In genomic region chr3:89421002-89421774, GRCm38 (mm10) we compare ENCODE assay signal across 8 mouse cellular contexts. TPM values are rescaled to one million over a fixed set of nuclear protein-coding genes. Genes with fewer than 3 reads are reported as not detected.
DNase-seq lines count a peak whose midpoint lies in the region; ATAC-seq and TF ChIP-seq lines count a peak whose summit lies in the region.

No protein-coding gene starts in this region.

- peak; percentile 73 for ATAC-seq in erythroid progenitor cell, adult 5-6 weeks (replicated peaks; ENCODE audit: low FRiP score, poor library complexity, severe bottlenecking)
- peak; percentile 80 for ATAC-seq in heart, embryonic 11.5 days (replicated peaks; ENCODE audit: insufficient number of reproducible peaks, low FRiP score, low TSS enrichment)
- peak; percentile 80 for ATAC-seq in kidney, embryonic 16.5 days (ENCODE audit: low FRiP score, low TSS enrichment)
- ATAC-seq in liver, embryonic 11.5 days (replicated peaks; ENCODE audit: low FRiP score): peak; percentile 78
- ATAC-seq in monocyte, adult 5-6 weeks (replicated peaks; ENCODE audit: insufficient number of reproducible peaks, low FRiP score, low TSS enrichment, poor library complexity, severe bottlenecking): peak; percentile 30; the same call in 1 of the 2 replicates
- peak; percentile 83 for ATAC-seq in stomach, embryonic 16.5 days (ENCODE audit: insufficient read depth, low FRiP score)

- no peak for TF ChIP-seq CTCF in bone marrow macrophage, adult 2 months (IDR thresholded peaks at IDR 0.05; ENCODE audit: low read depth, low read length)

- peak overlapping the region; percentile 52 for H3K4me3 ChIP-seq in bone marrow macrophage, adult 2 months (ENCODE audit: insufficient read depth, low read length)
- peak overlapping the region; percentile 60 for H3K4me3 ChIP-seq in heart, embryonic 11.5 days (ENCODE audit: low read depth, low read length)
- peak overlapping the region; percentile 65 for H3K4me3 ChIP-seq in kidney, embryonic 16.5 days (ENCODE audit: low read length)
- peak overlapping the region; percentile 64 for H3K4me3 ChIP-seq in liver, embryonic 11.5 days (ENCODE audit: low read depth, low read length)
- peak overlapping the region; percentile 64 for H3K4me3 ChIP-seq in stomach, embryonic 16.5 days (replicated peaks; ENCODE audit: low read length)

- peaks cover 40% of the 10 kb centered on the region for H3K4me1 ChIP-seq in bone marrow macrophage, adult 2 months (ENCODE audit: control insufficient read depth, insufficient read depth, low read length)
- peaks cover 25% of the 10 kb centered on the region for H3K4me1 ChIP-seq in heart, embryonic 11.5 days (ENCODE audit: control insufficient read depth, insufficient read depth, low read length)
- H3K4me1 ChIP-seq in kidney, embryonic 16.5 days (ENCODE audit: insufficient read depth, low read length): peaks cover 56% of the 10 kb centered on the region
- H3K4me1 ChIP-seq in liver, embryonic 11.5 days (replicated peaks; ENCODE audit: control insufficient read depth, insufficient read depth, low read length): peaks cover 55% of the 10 kb centered on the region
- H3K4me1 ChIP-seq in stomach, embryonic 16.5 days (ENCODE audit: control insufficient read depth, insufficient read depth, low read length): peaks cover 48% of the 10 kb centered on the region

- H3K27me3 ChIP-seq in heart, embryonic 11.5 days (ENCODE audit: control insufficient read depth, insufficient read depth, low read length): no peaks in the 10 kb centered on the region
- H3K27me3 ChIP-seq in kidney, embryonic 16.5 days (ENCODE audit: insufficient read depth, low read length): no peaks in the 10 kb centered on the region
- no peaks in the 10 kb centered on the region for H3K27me3 ChIP-seq in liver, embryonic 11.5 days (replicated peaks; ENCODE audit: control insufficient read depth, insufficient read depth, low read length)
- H3K27me3 ChIP-seq in stomach, embryonic 16.5 days (ENCODE audit: control insufficient read depth, insufficient read depth, low read length): no peaks in the 10 kb centered on the region

- TF ChIP-seq POLR2A in bone marrow macrophage, adult 2 months (IDR thresholded peaks at IDR 0.05; ENCODE audit: borderline replicate concordance, low read depth, low read length): no peak

- 1% methylated on average over 11 of the region's 11 CpGs for WGBS in heart, embryonic 11.5 days (ENCODE audit: insufficient replicate concordance)
- WGBS in kidney, embryonic 16.5 days: 2% methylated on average over 11 of the region's 11 CpGs
- 5% methylated on average over 11 of the region's 11 CpGs for WGBS in liver, embryonic 11.5 days
- 2% methylated on average over 11 of the region's 11 CpGs for WGBS in stomach, embryonic 16.5 days

- H3K4me2 ChIP-seq in heart, embryonic 11.5 days: peak overlapping the region; percentile 90
- H3K4me2 ChIP-seq in kidney, embryonic 16.5 days (replicated peaks; ENCODE audit: low read depth, low read length): peak overlapping the region; percentile 88
- peak overlapping the region; percentile 98 for H3K4me2 ChIP-seq in liver, embryonic 11.5 days
- H3K4me2 ChIP-seq in stomach, embryonic 16.5 days (ENCODE audit: low read depth, low read length): peak overlapping the region; percentile 78

- peak; percentile 100 for DNase-seq in 3T3-L1 (ENCODE audit: low read depth, low spot score)
- DNase-seq in liver, embryonic 11.5 days (ENCODE audit: low spot score): peak; percentile 73

- H3K27ac ChIP-seq in bone marrow macrophage, adult 2 months (ENCODE audit: insufficient read depth, low read depth, low read length): peak overlapping the region; percentile 61
- H3K27ac ChIP-seq in heart, embryonic 11.5 days (ENCODE audit: low read depth, low read length): peak overlapping the region; percentile 97
- H3K27ac ChIP-seq in kidney, embryonic 16.5 days (ENCODE audit: low read length): peak overlapping the region; percentile 100
- peak overlapping the region; percentile 91 for H3K27ac ChIP-seq in liver, embryonic 11.5 days (ENCODE audit: low read depth, low read length)
- peak overlapping the region; percentile 99 for H3K27ac ChIP-seq in stomach, embryonic 16.5 days (ENCODE audit: low read length)

- H3K36me3 ChIP-seq in heart, embryonic 11.5 days (ENCODE audit: control insufficient read depth, insufficient read depth, low read length): peaks cover 6% of the 10 kb centered on the region
- peaks cover 15% of the 10 kb centered on the region for H3K36me3 ChIP-seq in kidney, embryonic 16.5 days (ENCODE audit: insufficient read depth, low read length)
- H3K36me3 ChIP-seq in liver, embryonic 11.5 days (ENCODE audit: control insufficient read depth, insufficient read depth, low read length): peaks cover 6% of the 10 kb centered on the region
- H3K36me3 ChIP-seq in stomach, embryonic 16.5 days (ENCODE audit: control insufficient read depth, insufficient read depth, low read length): peaks cover 6% of the 10 kb centered on the region; the same call in 1 of the 2 replicates

- H3K9ac ChIP-seq in heart, embryonic 11.5 days (ENCODE audit: low read depth, low read length): peak overlapping the region; percentile 85
- peak overlapping the region; percentile 77 for H3K9ac ChIP-seq in kidney, embryonic 16.5 days (replicated peaks; ENCODE audit: low read length)
- peak overlapping the region; percentile 78 for H3K9ac ChIP-seq in liver, embryonic 11.5 days (ENCODE audit: low read depth, low read length)
- H3K9ac ChIP-seq in stomach, embryonic 16.5 days (ENCODE audit: low read length): peak overlapping the region; percentile 86

- H3K9me3 ChIP-seq in heart, embryonic 11.5 days (replicated peaks; ENCODE audit: control insufficient read depth, low read length): no peaks in the 10 kb centered on the region
- H3K9me3 ChIP-seq in kidney, embryonic 16.5 days (ENCODE audit: low read length): no peaks in the 10 kb centered on the region
- H3K9me3 ChIP-seq in liver, embryonic 11.5 days (ENCODE audit: control insufficient read depth, low read length): no peaks in the 10 kb centered on the region
- no peaks in the 10 kb centered on the region for H3K9me3 ChIP-seq in stomach, embryonic 16.5 days (replicated peaks; ENCODE audit: control insufficient read depth, low read length)

RNA-seq across cellular contexts. Expression of gene Shc1, which starts 2.9 kb away (rescaled TPM):
- 56.0 and 56.8 TPM in 2 replicates for polyA plus RNA-seq in bone marrow macrophage, adult 2 months (2012; ENCODE audit: insufficient read depth, insufficient read length, missing spikeins)
- 77.1 and 79.3 TPM in 2 replicates for total RNA-seq in erythroid progenitor cell, adult 5-6 weeks (2015; ENCODE audit: low replicate concordance)
- total RNA-seq in erythroid progenitor cell, adult 5-6 weeks (2017; ENCODE audit: low replicate concordance): 49.7 and 59.3 TPM in 2 replicates
- polyA plus RNA-seq in heart, embryonic 11.5 days (2014; fragmentation: Nextera tagmentation; extraction: Ambion mirVana): 42.3 and 51.5 TPM in 2 replicates
- 115 and 118 TPM in 2 replicates for polyA plus RNA-seq in kidney, embryonic 16.5 days (2015; fragmentation: Nextera tagmentation; extraction: Ambion mirVana)
- polyA plus RNA-seq in liver, embryonic 11.5 days (2014; fragmentation: Nextera tagmentation; extraction: Ambion mirVana): 72.8 and 75.6 TPM in 2 replicates
- 48.9 to 65.4 TPM (median 58.4 TPM) in 3 replicates for total RNA-seq in monocyte, adult 5-6 weeks (2017)
- 96.5 and 103 TPM in 2 replicates for polyA plus RNA-seq in stomach, embryonic 16.5 days (2015; fragmentation: Nextera tagmentation; extraction: Ambion mirVana)

RNA-seq across cellular contexts. Expression of gene Cks1b, which starts 3.0 kb away (rescaled TPM):
- polyA plus RNA-seq in bone marrow macrophage, adult 2 months (2012; ENCODE audit: insufficient read depth, insufficient read length, missing spikeins): 46.6 and 55.2 TPM in 2 replicates
- total RNA-seq in erythroid progenitor cell, adult 5-6 weeks (2015; ENCODE audit: low replicate concordance): 245 and 268 TPM in 2 replicates
- 102 and 103 TPM in 2 replicates for total RNA-seq in erythroid progenitor cell, adult 5-6 weeks (2017; ENCODE audit: low replicate concordance)
- 399 and 411 TPM in 2 replicates for polyA plus RNA-seq in heart, embryonic 11.5 days (2014; fragmentation: Nextera tagmentation; extraction: Ambion mirVana)
- 483 and 495 TPM in 2 replicates for polyA plus RNA-seq in kidney, embryonic 16.5 days (2015; fragmentation: Nextera tagmentation; extraction: Ambion mirVana)
- polyA plus RNA-seq in liver, embryonic 11.5 days (2014; fragmentation: Nextera tagmentation; extraction: Ambion mirVana): 498 and 502 TPM in 2 replicates
- 7.5 to 10.2 TPM (median 8.1 TPM) in 3 replicates for total RNA-seq in monocyte, adult 5-6 weeks (2017)
- polyA plus RNA-seq in stomach, embryonic 16.5 days (2015; fragmentation: Nextera tagmentation; extraction: Ambion mirVana): 322 and 323 TPM in 2 replicates

RNA-seq across cellular contexts. Expression of gene Pygo2, which starts 8.8 kb away (rescaled TPM):
- polyA plus RNA-seq in bone marrow macrophage, adult 2 months (2012; ENCODE audit: insufficient read depth, insufficient read length, missing spikeins): 25.3 and 28.0 TPM in 2 replicates
- total RNA-seq in erythroid progenitor cell, adult 5-6 weeks (2015; ENCODE audit: low replicate concordance): 10.9 and 19.1 TPM in 2 replicates
- total RNA-seq in erythroid progenitor cell, adult 5-6 weeks (2017; ENCODE audit: low replicate concordance): 7.1 and 12.1 TPM in 2 replicates
- 31.1 and 33.7 TPM in 2 replicates for polyA plus RNA-seq in heart, embryonic 11.5 days (2014; fragmentation: Nextera tagmentation; extraction: Ambion mirVana)
- 38.9 and 41.2 TPM in 2 replicates for polyA plus RNA-seq in kidney, embryonic 16.5 days (2015; fragmentation: Nextera tagmentation; extraction: Ambion mirVana)
- 35.5 and 37.7 TPM in 2 replicates for polyA plus RNA-seq in liver, embryonic 11.5 days (2014; fragmentation: Nextera tagmentation; extraction: Ambion mirVana)
- total RNA-seq in monocyte, adult 5-6 weeks (2017): 11.0 to 18.5 TPM (median 17.6 TPM) in 3 replicates
- polyA plus RNA-seq in stomach, embryonic 16.5 days (2015; fragmentation: Nextera tagmentation; extraction: Ambion mirVana): 21.1 and 23.4 TPM in 2 replicates

RNA-seq across cellular contexts. Expression of gene Flad1, which starts 9.5 kb away (rescaled TPM):
- polyA plus RNA-seq in bone marrow macrophage, adult 2 months (2012; ENCODE audit: insufficient read depth, insufficient read length, missing spikeins): 17.7 and 20.5 TPM in 2 replicates
- total RNA-seq in erythroid progenitor cell, adult 5-6 weeks (2015; ENCODE audit: low replicate concordance): 1.1 and 5.4 TPM in 2 replicates
- 0.68 and 1.3 TPM in 2 replicates for total RNA-seq in erythroid progenitor cell, adult 5-6 weeks (2017; ENCODE audit: low replicate concordance)
- 33.7 and 34.2 TPM in 2 replicates for polyA plus RNA-seq in heart, embryonic 11.5 days (2014; fragmentation: Nextera tagmentation; extraction: Ambion mirVana)
- 35.0 and 39.3 TPM in 2 replicates for polyA plus RNA-seq in kidney, embryonic 16.5 days (2015; fragmentation: Nextera tagmentation; extraction: Ambion mirVana)
- polyA plus RNA-seq in liver, embryonic 11.5 days (2014; fragmentation: Nextera tagmentation; extraction: Ambion mirVana): 34.3 and 37.8 TPM in 2 replicates
- 16.5 to 22.8 TPM (median 22.4 TPM) in 3 replicates for total RNA-seq in monocyte, adult 5-6 weeks (2017)
- 27.5 and 28.6 TPM in 2 replicates for polyA plus RNA-seq in stomach, embryonic 16.5 days (2015; fragmentation: Nextera tagmentation; extraction: Ambion mirVana)

RNA-seq across cellular contexts. Expression of gene Pbxip1, which starts 15.3 kb away (rescaled TPM):
- polyA plus RNA-seq in bone marrow macrophage, adult 2 months (2012; ENCODE audit: insufficient read depth, insufficient read length, missing spikeins): 14.1 and 17.3 TPM in 2 replicates
- 1.8 and 2.1 TPM in 2 replicates for total RNA-seq in erythroid progenitor cell, adult 5-6 weeks (2015; ENCODE audit: low replicate concordance)
- 2.7 and 4.1 TPM in 2 replicates for total RNA-seq in erythroid progenitor cell, adult 5-6 weeks (2017; ENCODE audit: low replicate concordance)
- polyA plus RNA-seq in heart, embryonic 11.5 days (2014; fragmentation: Nextera tagmentation; extraction: Ambion mirVana): 28.6 and 35.9 TPM in 2 replicates
- 47.5 and 51.7 TPM in 2 replicates for polyA plus RNA-seq in kidney, embryonic 16.5 days (2015; fragmentation: Nextera tagmentation; extraction: Ambion mirVana)
- 8.3 and 8.7 TPM in 2 replicates for polyA plus RNA-seq in liver, embryonic 11.5 days (2014; fragmentation: Nextera tagmentation; extraction: Ambion mirVana)
- 149 to 190 TPM (median 158 TPM) in 3 replicates for total RNA-seq in monocyte, adult 5-6 weeks (2017)
- 41.8 and 51.2 TPM in 2 replicates for polyA plus RNA-seq in stomach, embryonic 16.5 days (2015; fragmentation: Nextera tagmentation; extraction: Ambion mirVana)

Comparison
In these comparisons a context has a peak if more than half of its experiments do, and no peak if none do; other contexts are left out.
1. Peak in every context shown above with its lines: DNase-seq, ATAC-seq, H3K4me3 ChIP-seq and H3K27ac ChIP-seq.
2. ATAC-seq: peak in every context shown above with its lines; median percentile 83 in stomach, embryonic 16.5 days; 80 in heart, embryonic 11.5 days; 80 in kidney, embryonic 16.5 days; 78 in liver, embryonic 11.5 days; 73 in erythroid progenitor cell, adult 5-6 weeks; 30 in monocyte, adult 5-6 weeks.